Mouse (Mus musculus) heart, postnatal 0 days (tissue): ENCODE results near the gene Trappc3. TPM values are rescaled to one million over a fixed set of nuclear protein-coding genes. Genes with fewer than 3 reads are reported as not detected.

Experiments
- ATAC-seq: fragments of 200-750 bp; cut with Nextera tagmentation; 2 replicates; pipeline ENCODE4 v1.8.0; 2017; ENCODE audit warnings: low read depth, moderate number of reproducible peaks, moderate library complexity; ENCODE audit not compliant: insufficient read depth
- DNase-seq: peaks from one replicate; pipeline ENCODE4 v3.0.0-alpha.2; 2016; ENCODE audit warnings: low spot score
- H3K27ac ChIP-seq: fragments of 300-500 bp; sonication (generic); 2 replicates; pipeline ENCODE4 v1.5.1; 2014; ENCODE audit warnings: low read depth, mild to moderate bottlenecking
- H3K27me3 ChIP-seq: fragments of 300-500 bp; sonication (generic); 2 replicates; pipeline ENCODE4 v1.6.1; 2014; ENCODE audit warnings: low read length, mixed read lengths; ENCODE audit not compliant: control insufficient read depth, insufficient read depth
- H3K36me3 ChIP-seq: fragments of 300-500 bp; sonication (generic); replicated peaks from 2 replicates; pipeline ENCODE4 v1.6.1; 2014; ENCODE audit warnings: low read length, mixed read lengths; ENCODE audit not compliant: control insufficient read depth, insufficient read depth
- H3K4me1 ChIP-seq: fragments of 300-500 bp; sonication (generic); 2 replicates; pipeline ENCODE4 v1.6.1; 2014; ENCODE audit warnings: antibody characterized with exemption; ENCODE audit not compliant: control insufficient read depth, insufficient read depth
- H3K4me2 ChIP-seq: fragments of 300-500 bp; sonication (generic); 2 replicates; pipeline ENCODE4 v1.6.1; 2014; ENCODE audit warnings: low read depth, mild to moderate bottlenecking, low read length, moderate library complexity
- H3K4me3 ChIP-seq: fragments of 300-500 bp; sonication (generic); 2 replicates; pipeline ENCODE4 v1.5.1; 2014; ENCODE audit warnings: low read depth, low read length
- H3K9ac ChIP-seq: fragments of 300-500 bp; sonication (generic); replicated peaks from 2 replicates; pipeline ENCODE4 v1.6.1; 2014; ENCODE audit warnings: low read depth, low read length, mixed read lengths
- H3K9me3 ChIP-seq: fragments of 300-500 bp; sonication (generic); replicated peaks from 2 replicates; pipeline ENCODE4 v1.6.1; 2016; ENCODE audit warnings: low read length; ENCODE audit not compliant: control insufficient read depth
- CTCF ChIP-seq: IDR thresholded peaks from 2 replicates; pipeline ENCODE4 v1.5.1; 2016; ENCODE audit warnings: antibody characterized with exemption, control low read depth, low read depth
- EP300 ChIP-seq: IDR thresholded peaks from 2 replicates; pipeline ENCODE4 v1.6.1; 2016; ENCODE audit warnings: antibody characterized with exemption, low read depth
- WGBS: fragments of 180-500 bp; shearing (Covaris S2); extraction: QIAGEN DNeasy Blood & Tissue Kit; methylation state at CpG from one replicate; pipeline ENCODE4 v1.1.7; 2014; 5-methylcytosine and 5-hydroxymethylcytosine counted together
- polyA plus RNA-seq: library from polyadenylated mRNA; unstranded; fragments of >200 nt; fragmentation: Nextera tagmentation; extraction: Ambion mirVana; gene quantifications from 2 replicates; pipeline ENCODE4 v1.2.1, GENCODE M21; 2015
- total RNA-seq: library from RNA; depleted of rRNA; stranded (reverse); fragments of >200 nt; gene quantifications from 2 replicates; pipeline ENCODE4 v1.2.3, GENCODE M21; 2014; ENCODE audit warnings: low replicate concordance

Gene Trappc3
- total and polyA plus RNA-seq, 2 experiments from 2014 or later, result 46.4 to 86.7 TPM

DNA sequence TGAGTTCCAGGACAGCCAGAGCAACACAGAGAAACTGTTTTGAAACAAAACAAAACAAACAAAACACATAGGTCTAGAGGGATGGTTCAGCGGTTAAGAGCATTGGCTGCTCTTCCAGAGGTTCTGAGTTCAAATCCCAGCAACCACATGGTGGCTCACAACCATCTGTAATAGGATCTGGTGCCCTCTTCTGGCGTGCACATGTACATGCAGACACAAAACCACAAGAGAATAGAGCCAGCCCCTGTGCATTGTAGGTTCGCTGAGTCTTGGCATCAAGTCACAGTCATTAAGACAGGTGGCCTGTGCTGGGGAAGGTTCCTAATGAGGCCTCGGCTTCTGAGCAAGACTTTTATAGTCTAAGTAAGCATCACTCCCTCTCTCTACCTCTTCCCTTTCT lies 41.8 kb downstream of the Trappc3 start:
- 63% methylated on average over 4 of the region's 4 CpGs for WGBS
- no peak for TF ChIP-seq EP300
- TF ChIP-seq CTCF, result no peak

DNA sequence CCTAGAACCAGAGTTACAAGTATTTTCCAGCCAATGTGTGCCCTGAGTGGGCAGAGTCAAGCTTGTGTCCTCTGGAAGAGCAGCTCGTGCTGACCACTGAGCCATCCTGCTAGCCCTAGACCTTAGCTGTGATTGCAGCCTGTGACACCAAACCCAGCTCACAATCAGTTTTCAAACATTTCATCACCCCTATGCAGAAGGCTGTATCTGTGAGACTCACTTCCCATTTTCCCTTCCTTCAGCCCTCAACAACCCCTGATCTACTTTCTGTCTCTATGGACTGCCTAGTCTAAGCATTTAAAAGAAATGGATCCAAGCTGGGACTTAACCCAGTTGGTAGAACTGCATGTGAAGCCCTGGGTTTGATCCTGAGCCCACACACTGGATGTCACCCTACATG lies 43.3 kb downstream of the Trappc3 start:
- Histone ChIP-seq H3K4me1 (peaks cover 3% of the 10 kb centered on the region; the same call in 1 of the 2 replicates), H3K4me3 (no peak overlapping the region), H3K9ac (no peak overlapping the region), H3K9me3 (no peaks in the 10 kb centered on the region), H3K4me2 (no peak overlapping the region), H3K27ac (no peak overlapping the region), H3K27me3 (peaks cover 39% of the 10 kb centered on the region), H3K36me3 (no peaks in the 10 kb centered on the region)
- ATAC-seq, result no peak
- no peak for DNase-seq
- no peak for TF ChIP-seq EP300
- no peak for TF ChIP-seq CTCF
- 83% methylated on average over 1 of the region's 1 CpGs for WGBS

More for the DNA sequence above, 41.8 kb downstream of the Trappc3 start:
- ATAC-seq (no peak), DNase-seq (no peak)
- H3K36me3 ChIP-seq, result no peaks in the 10 kb centered on the region
- H3K4me2 ChIP-seq, result no peak overlapping the region
- peaks cover 40% of the 10 kb centered on the region for H3K27me3 ChIP-seq
- H3K9ac ChIP-seq, result no peak overlapping the region
- H3K9me3 ChIP-seq, result no peaks in the 10 kb centered on the region
- no peak overlapping the region for H3K4me3 ChIP-seq
- no peaks in the 10 kb centered on the region; the same call in 1 of the 2 replicates for H3K4me1 ChIP-seq
- no peak overlapping the region for H3K27ac ChIP-seq

DNA sequence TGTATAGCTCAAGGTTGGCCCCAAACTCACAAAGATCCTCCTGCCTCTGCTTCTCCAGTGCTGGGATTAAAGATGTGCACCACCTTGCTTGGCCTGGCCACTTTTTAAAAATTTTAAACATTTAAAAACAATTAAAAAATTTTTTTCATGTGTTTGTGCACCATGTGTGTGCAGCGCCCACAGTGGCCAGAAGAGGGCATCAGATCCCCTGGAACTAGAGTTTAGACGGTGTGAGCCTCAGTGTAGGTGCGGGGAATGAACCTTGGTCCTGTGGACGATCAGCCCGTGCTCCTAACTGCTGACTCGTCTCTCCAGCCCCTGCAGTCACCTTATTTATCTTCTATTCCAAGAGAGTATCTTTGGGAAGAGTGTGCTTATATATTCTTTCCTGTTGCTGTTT lies 43.9 kb downstream of the Trappc3 start:
- TF ChIP-seq CTCF, result no peak
- no peak for TF ChIP-seq EP300
- Histone ChIP-seq H3K4me3 (no peak overlapping the region), H3K36me3 (no peaks in the 10 kb centered on the region), H3K4me1 (peaks cover 3% of the 10 kb centered on the region; the same call in 1 of the 2 replicates), H3K27me3 (peaks cover 33% of the 10 kb centered on the region), H3K9ac (no peak overlapping the region), H3K9me3 (no peaks in the 10 kb centered on the region), H3K27ac (no peak overlapping the region), H3K4me2 (no peak overlapping the region)
- WGBS, result 86% methylated on average over 6 of the region's 6 CpGs
- DNase-seq, result peak; percentile 1
- ATAC-seq, result no peak

DNA sequence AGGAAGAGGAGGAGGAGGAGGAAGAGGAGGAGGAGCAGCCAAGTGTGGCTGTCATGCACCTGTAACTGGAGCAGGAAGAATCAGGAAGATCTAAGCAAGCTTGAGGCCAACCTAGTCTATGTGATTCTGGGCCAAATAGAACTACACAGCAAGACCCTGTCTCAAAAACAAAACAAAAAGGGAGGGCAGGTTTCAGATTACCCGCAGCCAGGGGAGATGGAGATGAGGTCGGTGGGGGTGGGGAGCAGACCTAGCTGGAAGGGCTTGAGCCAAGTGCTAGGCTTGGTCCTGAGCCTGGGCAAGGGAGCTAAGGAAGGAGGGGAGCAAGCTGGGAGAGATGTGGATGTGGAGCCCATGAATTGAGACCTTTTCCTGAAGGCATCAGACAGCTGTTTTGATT lies 44.7 kb downstream of the Trappc3 start:
- TF ChIP-seq EP300 (no peak), CTCF (no peak)
- no peak overlapping the region for H3K4me3 ChIP-seq
- 14% methylated on average over 2 of the region's 2 CpGs for WGBS

DNA sequence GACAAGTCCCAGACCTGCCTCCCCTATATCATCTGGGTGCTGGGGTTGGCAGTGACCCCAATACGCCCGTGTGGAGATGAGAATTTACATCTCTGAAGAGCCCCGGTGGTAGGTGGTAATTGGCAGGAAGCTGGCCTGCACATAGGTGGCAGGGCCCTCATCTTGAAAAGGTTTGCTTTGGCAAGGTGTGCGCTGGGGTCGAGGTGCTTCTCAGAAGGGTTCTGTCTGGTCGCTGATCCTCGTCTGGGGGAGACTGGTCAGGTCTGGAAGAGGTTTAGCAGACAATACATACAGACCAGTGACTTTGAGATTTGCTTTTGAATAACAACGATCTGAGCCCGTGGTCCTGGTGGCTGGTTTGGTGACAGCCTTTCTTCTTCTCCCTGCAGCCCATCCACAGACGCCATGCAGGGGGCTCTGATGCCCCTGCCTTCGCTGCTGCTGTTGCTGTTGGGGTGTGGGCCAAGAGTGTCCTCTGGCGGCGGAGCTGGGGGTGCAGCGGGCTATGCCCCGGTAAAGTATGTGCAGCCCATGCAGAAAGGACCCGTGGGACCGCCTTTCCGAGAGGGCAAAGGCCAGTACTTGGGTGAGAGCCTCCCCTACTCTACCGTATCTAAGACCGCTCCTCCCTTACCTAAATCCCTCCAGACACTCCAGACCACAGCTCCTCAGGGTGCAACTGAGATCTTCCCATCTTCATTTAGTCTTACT lies 47.2 kb downstream of the Trappc3 start:
- H3K27me3 ChIP-seq, result 0 out of 2 replicates have a peak, but pooled peaks cover 10% of the 10 kb centered on the region
- no peak overlapping the region for H3K4me3 ChIP-seq
- 0 out of 2 replicates have a peak, but pooled peaks cover 3% of the 10 kb centered on the region for H3K4me1 ChIP-seq
- peak; percentile 35; the same call in 1 of the 2 replicates for TF ChIP-seq CTCF
- no peak for TF ChIP-seq EP300
- peak overlapping the region; percentile 44 for H3K4me2 ChIP-seq
- no peaks in the 10 kb centered on the region for H3K36me3 ChIP-seq
- no peak overlapping the region for H3K9ac ChIP-seq
- ATAC-seq (0 out of 2 replicates have a peak, but pooled peaks have one; percentile 9), DNase-seq (peak; percentile 5)
- no peak overlapping the region for H3K27ac ChIP-seq
- 19% methylated on average over 20 of the region's 20 CpGs for WGBS
- no peaks in the 10 kb centered on the region for H3K9me3 ChIP-seq

More for the DNA sequence above, 44.7 kb downstream of the Trappc3 start:
- Histone ChIP-seq H3K4me2 (no peak overlapping the region), H3K27ac (no peak overlapping the region), H3K9me3 (no peaks in the 10 kb centered on the region), H3K9ac (no peak overlapping the region), H3K27me3 (peaks cover 25% of the 10 kb centered on the region), H3K4me1 (0 out of 2 replicates have a peak, but pooled peaks cover 3% of the 10 kb centered on the region), H3K36me3 (no peaks in the 10 kb centered on the region)
- no peak for ATAC-seq
- DNase-seq, result no peak
